Mouse (Mus musculus) cerebellum, adult (tissue): ENCODE results near the gene Xbp1.

Experiments used
- ATAC-seq: cut with Nextera tagmentation; 2 replicates; pipeline ENCODE4 v1.9.2; 2017; ENCODE audit warnings: mild to moderate bottlenecking, moderate library complexity, mixed read lengths; ENCODE audit not compliant: insufficient number of reproducible peaks, low FRiP score, low TSS enrichment

Gene Xbp1

DNA sequence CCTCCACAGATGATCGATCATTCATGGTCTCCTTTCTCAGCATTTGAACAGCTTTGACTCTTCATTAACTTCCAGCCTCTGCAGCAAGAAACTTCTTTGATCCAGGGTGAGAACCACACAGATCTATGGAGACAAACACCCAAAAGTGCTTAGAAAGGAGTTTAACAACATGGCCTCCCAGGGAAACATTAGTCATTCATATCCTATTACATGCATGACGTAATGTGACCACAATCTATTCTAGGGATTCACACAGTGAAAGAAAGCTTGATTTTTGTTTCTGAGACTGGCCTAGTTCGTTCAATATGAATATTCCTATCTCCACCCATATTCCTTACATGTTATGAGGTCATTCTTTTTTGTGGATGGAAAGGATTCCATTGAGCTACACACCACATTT, 45.1 kb downstream of the Xbp1 start:
- no peak for ATAC-seq

- no peak for ATAC-seq
Measured at GRCm38 (mm10) chr11:5566506-5566905, 46.0 kb downstream of the Xbp1 start.

GRCm38 (mm10) chr11:5567654-5568053, 47.2 kb downstream of the Xbp1 start:
- ATAC-seq = no peak

GRCm38 (mm10) chr11:5568082-5568481, 47.6 kb downstream of the Xbp1 start:
- ATAC-seq = no peak

DNA sequence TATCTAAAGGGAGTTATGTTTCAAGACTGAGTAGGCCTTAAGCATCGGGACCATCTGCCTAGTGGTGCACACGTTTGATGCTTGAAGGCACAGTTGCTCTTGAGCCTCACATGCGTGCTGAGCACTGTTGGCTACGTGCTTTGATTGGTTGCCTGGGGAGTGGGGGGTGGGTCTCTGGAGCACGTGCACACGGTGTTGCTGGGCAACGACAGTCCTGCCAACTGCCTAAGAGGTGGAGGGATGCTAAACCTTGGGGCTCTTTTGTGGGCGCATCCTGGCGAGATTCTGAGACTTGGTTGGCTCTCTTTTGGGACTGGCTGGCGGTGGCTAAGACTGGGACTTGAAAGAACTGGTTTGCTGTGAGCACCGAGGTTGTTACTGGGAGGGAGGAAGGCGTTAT, 49.0 kb downstream of the Xbp1 start, which contains the start of gene Ankrd36:
Gene Ankrd36, plus strand, starts transcription at position 211 of the 400 bp plus-strand sequence.
- no peak for ATAC-seq

- no peak for ATAC-seq
Measured at GRCm38 (mm10) chr11:5571856-5572255, 51.4 kb downstream of the Xbp1 start.

DNA sequence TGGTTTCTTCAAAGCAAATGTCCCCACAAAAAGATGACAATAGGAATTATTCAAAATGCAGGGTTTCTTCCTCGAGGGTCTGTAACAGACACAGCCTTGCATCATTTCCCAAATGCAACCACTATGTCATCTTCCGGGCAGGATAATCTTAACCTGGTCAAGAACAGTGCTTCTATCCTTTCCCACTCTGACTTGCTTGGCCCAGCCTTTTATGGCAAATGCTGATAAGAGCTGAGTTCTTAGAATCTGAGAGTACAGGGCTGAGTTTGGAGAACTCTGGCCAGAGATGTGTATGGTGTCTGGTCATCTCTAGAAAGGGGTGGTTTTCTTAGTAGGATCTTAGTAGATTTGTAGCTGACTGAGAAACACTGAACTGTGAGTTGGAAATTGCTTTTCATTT, 53.4 kb downstream of the Xbp1 start:
- ATAC-seq = no peak

DNA sequence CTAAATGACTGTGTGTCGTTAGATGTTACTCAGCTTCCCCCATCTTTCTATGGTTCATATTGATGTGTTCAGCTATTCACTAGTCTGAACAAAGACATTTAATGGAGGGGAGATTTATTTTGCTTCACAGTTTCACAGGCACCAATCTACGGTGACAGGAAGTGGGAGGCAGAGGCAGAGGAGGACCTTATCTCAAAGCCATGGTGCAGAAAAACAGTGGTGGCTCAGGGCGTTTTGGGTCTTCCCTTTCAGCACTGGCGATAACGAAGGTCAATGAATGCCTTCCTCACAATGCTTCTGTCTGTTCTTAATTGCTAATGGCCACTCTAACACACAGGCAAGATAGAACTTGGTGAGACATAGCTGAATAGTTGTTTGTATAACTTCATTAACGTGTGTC, 54.6 kb downstream of the Xbp1 start:
- ATAC-seq = no peak
